Mouse (Mus musculus): ENCODE results near the gene Kcnk4.

GRCm38 (mm10) chr19:6951994-6952711 is 17.8 kb upstream of the Kcnk4 start:
- TF ChIP-seq EP300 (IDR thresholded peaks at IDR 0.05) (no peak; the same call in 1 of the 2 replicates), CTCF (IDR thresholded peaks at IDR 0.05) (no peak)
